9 mouse cellular contexts compared by ENCODE assay signal in genomic region chr17:24848600-24849031, GRCm38 (mm10). TPM values are rescaled to one million over a fixed set of nuclear protein-coding genes. Genes with fewer than 3 reads are reported as not detected.
A peak's percentile ranks its signal among the peaks of the same experiment; 100 is the strongest.
DNase-seq lines count a peak whose midpoint lies in the region; ATAC-seq lines count a peak whose summit lies in the region.
"Had no signal": no experiment of that assay in that cellular context is flagged by ENCODE, and none has a peak within 500 bp of the region (broad histone marks: within the 10 kb centered on the region; RNA-seq: fewer than 3 reads in every experiment).

No protein-coding gene starts in this region.

- H3K9me3 ChIP-seq in hindbrain, embryonic 16.5 days (ENCODE audit: control insufficient read depth, low read length), result no peaks in the 10 kb centered on the region
- H3K9me3 ChIP-seq in liver, embryonic 15.5 days (replicated peaks), result no peaks in the 10 kb centered on the region

- H3K36me3 ChIP-seq in hindbrain, embryonic 16.5 days (ENCODE audit: control insufficient read depth, insufficient read depth, low read length), result peaks cover 5% of the 10 kb centered on the region
- peaks cover 18% of the 10 kb centered on the region for H3K36me3 ChIP-seq in liver, embryonic 15.5 days (replicated peaks)

- H3K27me3 ChIP-seq in hindbrain, embryonic 16.5 days (replicated peaks; ENCODE audit: control insufficient read depth, insufficient read depth, low read length), result no peaks in the 10 kb centered on the region
- no peaks in the 10 kb centered on the region for H3K27me3 ChIP-seq in liver, embryonic 15.5 days

- no peak overlapping the region; the same call in 1 of the 2 replicates for H3K4me3 ChIP-seq in hindbrain, embryonic 16.5 days (ENCODE audit: low read length)
- H3K4me3 ChIP-seq in liver, embryonic 15.5 days (replicated peaks), result peak overlapping the region; percentile 95

- no peak overlapping the region for H3K9ac ChIP-seq in hindbrain, embryonic 16.5 days (ENCODE audit: low read depth, low read length)
- peak overlapping the region; percentile 93 for H3K9ac ChIP-seq in liver, embryonic 15.5 days

- DNase-seq in 3T3-L1 (ENCODE audit: low read depth, low spot score) (peak; percentile 10), MEL-GATA-1-ER (ENCODE audit: extremely low read depth, low read depth) (peak; percentile 36)
- DNase-seq in cerebellum, postnatal 10 days, result no peak
- DNase-seq in thymus, postnatal 36 days, result no peak
- DNase-seq in ovary, postnatal 14 days (ENCODE audit: low spot score), result no peak

- no peak overlapping the region for H3K27ac ChIP-seq in hindbrain, embryonic 16.5 days (ENCODE audit: low read depth, low read length)
- H3K27ac ChIP-seq in liver, embryonic 15.5 days (replicated peaks), result peak overlapping the region; percentile 100

- H3K4me1 ChIP-seq in hindbrain, embryonic 16.5 days (ENCODE audit: control insufficient read depth, insufficient read depth, low read depth, low read length), result peaks cover 15% of the 10 kb centered on the region
- peaks cover 49% of the 10 kb centered on the region for H3K4me1 ChIP-seq in liver, embryonic 15.5 days (replicated peaks)

- ATAC-seq in hindbrain, embryonic 16.5 days, result no peak
- peak; percentile 41 for ATAC-seq in liver, embryonic 15.5 days (ENCODE audit: insufficient read depth)
- no peak for ATAC-seq in CD4-positive, CD25-positive, alpha-beta regulatory T cell, adult 4 months

- H3K4me2 ChIP-seq in hindbrain, embryonic 16.5 days (ENCODE audit: low read length), result peak overlapping the region; percentile 67
- H3K4me2 ChIP-seq in liver, embryonic 15.5 days, result peak overlapping the region; percentile 78

RNA-seq across cellular contexts. Expression of gene Fahd1, which starts 1.5 kb away (rescaled TPM):
- polyA plus RNA-seq in hindbrain, embryonic 16.5 days (2015; fragmentation: Nextera tagmentation; extraction: Ambion mirVana), result 23.1 and 28.8 TPM in 2 replicates
- polyA plus RNA-seq in liver, embryonic 15.5 days (2015; fragmentation: Nextera tagmentation; extraction: Ambion mirVana), result 41.1 and 44.2 TPM in 2 replicates
- 1 to 10 TPM; 2.7 to 2.8 TPM for polyA plus RNA-seq in CD4-positive, CD25-positive, alpha-beta regulatory T cell, adult 4 months (2017; shearing (Covaris generic))

RNA-seq across cellular contexts. Expression of gene Hagh, which starts 8.7 kb away (rescaled TPM):
- polyA plus RNA-seq in hindbrain, embryonic 16.5 days (2015; fragmentation: Nextera tagmentation; extraction: Ambion mirVana), result 71.4 and 86.9 TPM in 2 replicates
- 117 and 135 TPM in 2 replicates for polyA plus RNA-seq in liver, embryonic 15.5 days (2015; fragmentation: Nextera tagmentation; extraction: Ambion mirVana)
- polyA plus RNA-seq in CD4-positive, CD25-positive, alpha-beta regulatory T cell, adult 4 months (2017; shearing (Covaris generic)), result 10 to 100 TPM; 27.0 to 31.8 TPM

RNA-seq across cellular contexts. Expression of gene Igfals, which starts 17.2 kb away (rescaled TPM):
- 0.15 TPM in 1 of 2 replicates, not detected in the other for polyA plus RNA-seq in hindbrain, embryonic 16.5 days (2015; fragmentation: Nextera tagmentation; extraction: Ambion mirVana)
- polyA plus RNA-seq in liver, embryonic 15.5 days (2015; fragmentation: Nextera tagmentation; extraction: Ambion mirVana), result 9.6 and 11.5 TPM in 2 replicates
- polyA plus RNA-seq in CD4-positive, CD25-positive, alpha-beta regulatory T cell, adult 4 months (2017; shearing (Covaris generic)), result not detected
- polyA plus RNA-seq: cortical plate, adult 2 months had no signal

RNA-seq across cellular contexts. Expression of gene Nubp2, which starts 37.5 kb away (rescaled TPM):
- 64.1 and 65.7 TPM in 2 replicates for polyA plus RNA-seq in hindbrain, embryonic 16.5 days (2015; fragmentation: Nextera tagmentation; extraction: Ambion mirVana)
- polyA plus RNA-seq in liver, embryonic 15.5 days (2015; fragmentation: Nextera tagmentation; extraction: Ambion mirVana), result 68.1 and 73.5 TPM in 2 replicates
- 100 to 1,000 TPM in 1 of 2 experiments, 10 to 100 TPM in 1; 76.6 to 104 TPM for polyA plus RNA-seq in CD4-positive, CD25-positive, alpha-beta regulatory T cell, adult 4 months (2017; shearing (Covaris generic))

RNA-seq across cellular contexts. Expression of gene Spsb3, which starts 37.8 kb away (rescaled TPM):
- polyA plus RNA-seq in hindbrain, embryonic 16.5 days (2015; fragmentation: Nextera tagmentation; extraction: Ambion mirVana), result 88.2 and 90.4 TPM in 2 replicates
- 45.2 and 48.4 TPM in 2 replicates for polyA plus RNA-seq in liver, embryonic 15.5 days (2015; fragmentation: Nextera tagmentation; extraction: Ambion mirVana)
- polyA plus RNA-seq in CD4-positive, CD25-positive, alpha-beta regulatory T cell, adult 4 months (2017; shearing (Covaris generic)), result 10 to 100 TPM; 53.0 to 59.5 TPM

Comparison
In these comparisons a context has a peak if more than half of its experiments do, and no peak if none do; other contexts are left out.
1. DNase-seq: peak in 3T3-L1 (single experiment) and MEL-GATA-1-ER (single experiment); none in cerebellum, postnatal 10 days (0 of 2), thymus, postnatal 36 days (0 of 2) and ovary, postnatal 14 days (single experiment).